Mouse (Mus musculus) spleen, adult 2 months (tissue): ENCODE measurements around the gene Tnn.

Experiments
- CTCF ChIP-seq: fragments of 200-500 bp; IDR thresholded peaks from 2 replicates; pipeline ENCODE4 v1.5.1; 2011; ENCODE audit warnings: mild to moderate bottlenecking, inconsistent platforms; ENCODE audit not compliant: insufficient read depth, insufficient read length, insufficient replicate concordance; ENCODE audit errors: extremely low read depth
- POLR2A ChIP-seq: fragments of 200-500 bp; IDR thresholded peaks from 2 replicates; pipeline ENCODE4 v1.6.1; 2011; ENCODE audit warnings: low read depth, low read length, inconsistent platforms

DNA sequence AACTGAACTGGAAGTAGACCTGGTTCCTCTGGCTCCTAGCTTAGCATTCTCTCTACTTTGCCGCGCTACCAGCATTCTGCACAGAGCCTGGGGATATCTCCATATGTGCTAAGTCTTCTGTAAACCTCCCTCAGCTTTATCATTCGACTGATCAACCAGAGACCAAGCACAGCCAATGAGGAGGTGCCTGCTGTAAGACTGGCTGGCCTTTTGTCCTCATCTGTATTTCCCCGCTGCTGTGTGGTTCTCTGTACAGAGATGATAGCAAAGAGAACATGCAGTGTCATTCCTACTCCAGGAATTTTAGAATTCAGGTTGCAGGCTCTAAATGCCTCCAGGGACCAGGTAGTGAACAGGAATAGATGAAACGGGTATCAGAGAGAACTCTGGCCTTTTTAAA lies 92.1 kb downstream of the Tnn start:
- TF ChIP-seq CTCF (no peak), POLR2A (no peak)
